Mouse (Mus musculus) lung, postnatal 14 days (tissue): ENCODE measurements around the gene Lipa.

Experiments
- DNase-seq: peaks from one replicate; pipeline ENCODE4 v3.0.0; 2021

Gene Lipa

GRCm38 (mm10) chr19:34521978-34522377 is 5.3 kb downstream of the Lipa start:
- DNase-seq = no peak

GRCm38 (mm10) chr19:34521361-34521760 is 5.9 kb downstream of the Lipa start:
- no peak for DNase-seq

DNA sequence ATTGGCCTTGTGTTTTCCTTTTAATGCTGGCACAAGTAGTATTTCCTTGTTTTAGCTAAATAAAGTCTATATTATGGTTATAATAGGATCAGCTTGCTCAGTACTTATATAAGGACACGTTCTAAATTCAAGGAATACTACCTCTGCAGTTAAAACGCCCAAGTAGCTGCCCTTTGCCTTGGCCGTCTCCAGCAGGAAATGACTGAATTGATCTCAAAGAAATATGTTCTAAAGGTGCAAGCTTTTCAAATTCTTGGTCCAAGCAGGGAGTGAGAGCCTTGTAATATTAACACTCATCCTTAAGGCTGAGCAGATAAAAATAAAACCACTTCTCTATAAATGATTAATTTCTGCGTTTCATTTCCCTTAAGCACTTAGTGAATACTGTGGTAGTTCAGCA is 7.2 kb downstream of the Lipa start:
- DNase-seq = no peak

DNA sequence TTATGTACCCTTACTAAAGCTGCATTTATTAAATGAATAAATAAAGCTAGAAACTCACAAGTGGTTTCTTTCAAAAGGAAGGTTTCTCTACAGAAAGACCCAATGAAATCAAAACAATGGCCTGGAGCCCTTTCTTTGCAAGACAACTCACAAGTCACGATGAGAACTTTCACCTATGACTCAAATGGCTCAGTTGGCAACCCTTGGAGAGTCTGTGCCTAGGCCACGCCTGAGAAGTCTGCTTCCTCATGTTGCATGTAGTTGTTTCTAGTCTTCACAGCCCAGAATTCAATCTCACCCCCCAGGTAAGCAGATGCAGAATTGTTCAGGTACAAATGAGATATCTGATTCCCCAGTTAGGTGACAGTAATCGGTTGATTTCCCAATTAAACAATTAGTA is 7.6 kb downstream of the Lipa start:
- no peak for DNase-seq

- DNase-seq = no peak
These were observed 8.5 kb downstream of the Lipa start for GRCm38 (mm10) chr19:34518786-34519185.

GRCm38 (mm10) chr19:34517812-34518594 is 9.3 kb downstream of the Lipa start:
- DNase-seq = no peak

DNA sequence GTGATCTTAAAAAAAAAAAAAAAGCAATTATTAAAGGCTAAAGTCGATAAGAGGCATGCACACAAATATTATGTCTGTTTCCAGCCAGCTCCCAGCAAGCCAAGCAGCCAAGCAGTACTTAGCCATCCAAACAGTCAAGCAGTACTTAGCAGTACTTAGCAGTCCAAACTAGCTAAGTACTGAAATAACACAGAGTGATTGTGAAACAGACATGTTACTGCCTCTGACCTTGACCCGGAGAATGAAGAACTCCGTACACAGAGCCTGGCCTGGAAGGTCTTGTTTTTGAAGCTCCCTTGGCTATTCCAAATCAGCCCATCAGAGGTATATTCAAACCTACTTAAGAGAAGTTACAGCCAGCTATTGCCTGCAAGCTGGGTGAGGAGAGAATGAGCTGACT is 10.1 kb downstream of the Lipa start:
- DNase-seq = no peak

DNA sequence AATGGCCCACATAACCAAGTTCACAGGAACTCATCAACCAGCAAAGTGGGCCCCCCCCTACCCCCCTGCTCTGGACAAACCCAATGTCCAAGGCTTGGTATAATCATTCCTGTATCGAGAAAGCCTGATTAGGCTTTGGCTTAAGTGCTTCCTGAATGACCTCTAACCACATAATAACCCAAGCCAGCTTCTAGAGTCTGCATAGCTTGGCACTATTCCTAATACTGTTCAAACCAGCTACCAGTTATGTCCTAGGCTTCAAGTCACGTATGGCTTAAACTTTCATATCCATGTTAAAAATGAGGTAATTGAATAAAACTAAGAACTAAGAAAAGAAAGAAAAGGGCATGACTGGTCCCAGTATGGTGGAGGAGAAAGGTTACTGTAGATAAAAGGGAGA is 10.9 kb downstream of the Lipa start:
- DNase-seq = no peak

DNA sequence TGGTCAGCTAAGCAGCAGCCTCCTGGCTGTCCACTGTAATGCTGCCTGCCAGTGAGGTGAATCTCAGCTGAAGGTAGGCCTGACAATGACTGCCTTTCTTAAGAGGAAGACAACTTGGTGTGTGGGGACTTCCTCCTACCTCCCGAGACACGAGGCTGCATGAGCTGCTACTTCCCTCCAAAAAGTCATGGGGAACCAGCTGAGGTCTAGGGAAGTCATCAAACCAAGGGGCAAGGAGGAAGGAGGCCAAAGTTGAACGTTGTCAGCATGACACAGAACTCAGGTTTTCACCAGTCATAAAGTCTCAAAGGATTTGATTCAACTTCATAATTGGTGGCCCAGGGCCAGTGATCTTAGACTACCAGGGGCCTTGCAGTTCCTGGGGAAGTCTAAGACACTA is 11.6 kb downstream of the Lipa start:
- no peak for DNase-seq

- no peak for DNase-seq
These were observed 15.7 kb downstream of the Lipa start for GRCm38 (mm10) chr19:34511528-34511927.

GRCm38 (mm10) chr19:34510717-34511116 is 16.6 kb downstream of the Lipa start:
- no peak for DNase-seq

GRCm38 (mm10) chr19:34505161-34505721 is 22.0 kb downstream of the Lipa start:
- DNase-seq = no peak

DNA sequence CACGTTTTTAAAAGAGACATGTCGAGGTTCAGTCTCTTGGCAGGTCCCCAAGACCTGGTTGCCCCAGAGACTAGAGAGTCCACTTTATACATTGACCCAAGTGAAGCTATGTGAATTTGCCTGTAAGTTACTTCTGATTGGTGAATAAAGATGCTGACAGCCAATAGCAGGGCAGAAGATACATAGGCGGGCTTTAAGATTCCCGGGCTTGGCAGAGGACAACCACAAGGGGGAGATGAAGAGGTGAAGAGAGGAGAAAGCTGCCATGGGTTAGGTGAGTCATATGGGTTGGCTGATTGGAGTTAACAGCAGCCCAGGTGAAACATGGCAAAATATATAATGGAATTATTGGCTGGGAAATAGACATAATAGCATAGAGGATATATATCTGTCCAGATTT is 26.5 kb downstream of the Lipa start:
- DNase-seq = peak; percentile 79

- DNase-seq = no peak
These were observed 30.9 kb downstream of the Lipa start for GRCm38 (mm10) chr19:34496353-34496752.

DNA sequence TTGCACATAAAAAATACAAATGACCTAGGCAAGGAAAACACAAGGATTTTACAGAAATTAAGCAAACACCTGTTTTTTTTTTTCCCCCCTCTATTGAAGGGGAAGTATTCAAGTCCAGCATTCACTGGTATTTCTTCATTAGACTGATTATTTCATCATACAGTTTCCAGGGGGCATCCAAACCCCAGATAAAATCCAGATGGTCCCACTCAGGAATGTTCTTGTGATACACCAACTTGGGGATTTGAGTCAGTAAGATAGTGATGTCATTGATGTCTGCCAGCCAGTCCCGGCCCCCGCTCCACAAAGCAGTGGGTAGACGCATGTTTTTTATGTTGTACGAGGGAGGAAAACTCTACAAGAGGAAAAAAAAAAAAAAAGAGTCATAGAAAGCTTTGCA is 33.4 kb downstream of the Lipa start:
- no peak for DNase-seq

GRCm38 (mm10) chr19:34483547-34483946 is 43.7 kb downstream of the Lipa start:
- peak; percentile 74 for DNase-seq

GRCm38 (mm10) chr19:34474991-34475971 is 52.0 kb downstream of the Lipa start, which contains the start of gene Ch25h:
TSS of gene Ch25h (minus strand) at chr19:34475164.
- DNase-seq = peak; percentile 52

DNA sequence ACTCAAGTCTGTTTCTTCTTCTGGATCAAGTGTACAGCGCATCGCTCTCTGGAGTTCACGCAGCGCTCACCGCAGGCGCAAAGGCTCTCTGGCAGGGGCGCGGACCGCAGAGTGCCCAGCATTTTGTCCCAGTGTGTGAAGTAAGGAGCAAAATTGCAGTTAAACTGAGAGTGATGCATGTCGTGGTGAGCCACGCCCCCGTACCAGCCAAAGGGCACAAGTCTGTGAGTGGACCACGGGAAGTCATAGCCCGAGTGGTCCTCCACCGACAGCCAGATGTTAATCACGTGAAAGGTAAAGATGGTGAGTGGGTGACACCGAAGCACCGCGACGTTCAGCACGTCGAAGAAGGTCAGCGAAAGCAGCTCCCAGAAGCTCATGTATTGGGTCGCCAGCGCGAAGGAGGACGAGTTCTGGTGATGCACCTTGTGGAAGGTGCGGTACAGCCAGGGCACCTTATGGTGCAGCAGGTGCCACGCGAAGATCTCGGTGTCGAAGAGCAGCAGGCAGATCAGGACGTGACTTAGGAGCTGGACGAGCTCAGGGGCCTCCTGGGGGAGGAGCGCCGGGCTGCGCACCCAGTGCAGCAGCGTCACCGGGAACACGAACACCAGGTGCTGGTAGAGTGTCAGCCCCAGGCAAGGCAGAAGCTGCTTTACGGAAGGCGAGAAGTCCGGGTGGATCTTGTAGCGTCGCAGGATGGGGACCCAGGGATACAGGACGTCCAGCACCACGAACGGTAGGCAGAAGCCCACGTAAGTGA is 52.9 kb downstream of the Lipa start:
- DNase-seq = no peak

- DNase-seq = no peak
These were observed 55.6 kb downstream of the Lipa start for GRCm38 (mm10) chr19:34471703-34472102.

GRCm38 (mm10) chr19:34468794-34469193 is 58.5 kb downstream of the Lipa start:
- no peak for DNase-seq

GRCm38 (mm10) chr19:34468216-34468615 is 59.1 kb downstream of the Lipa start:
- no peak for DNase-seq

DNA sequence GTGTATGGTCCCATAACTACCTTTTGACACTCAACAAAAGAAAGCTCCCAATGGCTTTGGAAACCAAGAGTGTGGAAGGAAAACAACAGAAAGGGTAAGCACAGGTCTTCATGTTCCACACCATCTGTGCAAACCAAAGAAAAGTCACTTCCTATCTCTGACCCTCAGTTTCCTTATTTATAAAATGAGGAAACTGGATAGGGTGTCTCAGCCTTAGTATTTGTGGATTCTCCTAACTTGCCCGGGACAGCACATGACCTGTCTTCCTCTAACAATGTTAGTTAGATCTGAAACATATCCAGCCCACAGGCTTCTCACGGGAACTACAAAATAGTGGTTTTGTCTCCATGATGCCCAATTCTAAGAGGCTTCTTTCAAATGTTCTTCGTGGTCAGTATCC is 62.8 kb downstream of the Lipa start:
- DNase-seq = no peak
